Mouse (Mus musculus): Measurements from ENCODE around the gene Matn1. TPM values are rescaled to one million over a fixed set of nuclear protein-coding genes. Genes with fewer than 3 reads are reported as not detected.

Matn1 gene
- 0.12 TPM for polyA plus RNA-seq (2017; shearing (Covaris generic))

GRCm38 (mm10) chr4:130944112-130944511 lies at the start of gene Matn1:
Matn1 (plus strand) TSS chr4:130944385.

DNA sequence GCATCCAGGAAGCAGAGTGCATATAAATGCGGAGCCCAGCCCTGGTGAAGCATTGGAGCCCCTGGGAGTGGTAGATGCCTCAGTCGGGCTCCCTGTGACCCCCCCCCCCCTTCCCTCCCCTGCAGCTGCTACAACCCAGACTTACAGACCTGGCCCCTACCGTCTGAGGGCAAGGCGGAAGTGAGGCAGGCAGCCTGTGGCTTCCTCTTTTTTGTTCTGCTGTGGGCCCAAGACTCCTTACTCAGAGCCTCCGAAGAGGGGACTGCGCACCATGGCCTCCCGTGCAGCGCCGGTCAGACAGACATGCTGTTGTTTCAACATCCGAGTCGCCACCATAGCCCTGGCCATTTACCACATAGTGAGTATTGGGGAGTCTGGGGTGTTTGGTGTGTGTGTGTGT lies 31.1 kb upstream of the Matn1 start, which contains the start of gene Laptm5:
Gene Laptm5 (plus strand): TSS at position 49 of the 400 bp plus-strand sequence.

Other genes starting within 250 kb of the Matn1 start
- gene Sdc3, start 151.8 kb upstream of the Matn1 start, polyA plus RNA-seq (2017; shearing (Covaris generic)): 8.8 TPM
- 1,747 TPM for gene Laptm5, start 31.3 kb upstream of the Matn1 start, polyA plus RNA-seq (2017; shearing (Covaris generic))

All from CD4-positive, CD25-positive, alpha-beta regulatory T cell (primary cell).